Mouse (Mus musculus) heart, adult 2 months (tissue): ENCODE results near the gene Upk3bl.

ENCODE experiments used
- CTCF ChIP-seq: fragments of 200-600 bp; IDR thresholded peaks from 2 replicates; pipeline ENCODE4 v1.8.1; 2022; ENCODE audit warnings: antibody characterized with exemption, mild to moderate bottlenecking, moderate library complexity
- EP300 ChIP-seq: fragments of 200-500 bp; IDR thresholded peaks from 2 replicates; pipeline ENCODE4 v1.6.1; 2011; ENCODE audit warnings: low read depth, low read length, control low read depth; ENCODE audit not compliant: insufficient read depth
- POLR2A ChIP-seq: fragments of 200-500 bp; IDR thresholded peaks from 2 replicates; pipeline ENCODE4 v1.6.1; 2011; ENCODE audit warnings: mild to moderate bottlenecking, low read depth, low read length, control low read depth; ENCODE audit not compliant: insufficient read depth

DNA sequence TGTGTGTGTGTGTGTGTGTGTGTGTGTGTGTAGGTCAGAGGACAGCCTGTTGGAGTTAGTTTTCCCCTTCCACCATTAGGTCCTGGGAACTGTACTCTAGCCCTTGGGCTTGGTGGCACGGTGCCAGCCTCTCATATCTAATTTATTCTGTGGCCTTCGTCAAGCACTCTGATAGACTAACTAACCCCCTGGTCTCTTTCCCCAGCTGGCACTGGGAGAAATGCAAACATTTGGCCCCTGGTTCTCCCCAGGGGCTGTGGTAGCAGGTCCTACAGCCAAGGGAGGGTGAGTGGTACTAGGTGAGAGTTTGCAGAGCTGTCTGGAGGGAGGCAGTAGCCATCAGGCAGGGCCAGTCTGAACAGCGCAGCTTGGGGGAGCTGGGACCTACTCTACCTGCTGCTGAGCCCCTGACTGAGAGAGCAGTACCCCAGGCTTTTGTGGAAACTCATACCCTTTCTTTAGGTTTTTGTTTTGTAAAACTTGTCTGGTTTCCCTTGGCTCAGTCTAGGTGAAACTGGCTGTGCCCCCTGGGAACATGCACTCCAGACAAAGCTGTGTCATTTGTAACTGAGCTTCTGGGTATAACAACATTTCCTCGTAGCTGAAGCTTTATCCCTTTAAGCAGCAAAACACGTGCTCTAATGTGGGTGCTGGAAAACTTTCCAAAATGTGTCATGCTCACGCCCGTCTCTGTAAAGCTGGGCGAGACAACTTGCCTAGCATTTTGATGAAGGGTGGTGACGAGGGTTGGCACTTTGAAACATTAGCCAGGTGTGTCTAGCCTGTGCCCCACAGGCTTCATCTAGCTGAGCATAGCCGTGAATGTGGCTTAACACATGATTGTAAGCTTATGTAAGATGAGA lies 38.0 kb upstream of the Upk3bl start:
- TF ChIP-seq POLR2A (no peak), CTCF (no peak), EP300 (no peak)
